Mouse (Mus musculus): ENCODE results near the gene Gng12. TPM values are rescaled to one million over a fixed set of nuclear protein-coding genes. Genes with fewer than 3 reads are reported as not detected.

Gene Gng12
- total and polyA plus RNA-seq, 2 experiments from 2014 or later = 43.3 to 60.1 TPM

DNA sequence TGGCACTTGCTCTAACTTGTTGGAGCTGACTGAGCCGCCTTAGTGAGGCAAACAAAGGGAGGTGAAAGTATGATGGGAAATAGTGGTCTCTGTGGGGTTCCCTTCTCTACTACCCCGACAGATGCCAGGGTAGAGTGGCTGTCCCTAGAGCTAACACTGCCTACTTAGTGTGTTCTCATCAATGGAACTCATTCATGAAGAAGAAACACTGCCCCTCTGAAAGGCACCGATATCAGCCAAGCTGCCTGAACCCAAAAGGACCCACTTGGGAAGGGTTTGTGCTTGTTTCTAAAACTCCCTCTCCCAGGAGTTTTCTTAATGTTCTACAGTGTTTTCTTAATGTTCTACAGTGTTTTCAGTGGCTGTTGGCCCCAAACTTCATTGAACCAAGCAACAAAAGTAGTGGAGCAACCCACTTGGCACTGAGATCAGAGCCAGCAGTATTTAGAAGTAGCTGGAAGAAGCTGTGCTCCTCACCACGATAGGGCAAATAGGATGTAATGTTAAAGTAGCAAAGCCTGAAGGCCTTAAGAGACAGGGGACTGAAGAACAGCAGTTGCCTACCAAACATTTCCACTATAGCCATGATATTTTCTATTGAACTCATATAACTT, 36.1 kb downstream of the Gng12 start:
- no peaks in the 10 kb centered on the region for H3K27me3 ChIP-seq (ENCODE audit: insufficient read depth, low read length)
- no peaks in the 10 kb centered on the region for H3K36me3 ChIP-seq (ENCODE audit: insufficient read depth, low read length)
- no peak overlapping the region for H3K4me3 ChIP-seq (ENCODE audit: low read depth, low read length)
- H3K9me3 ChIP-seq (ENCODE audit: low read length) = no peaks in the 10 kb centered on the region
- H3K4me2 ChIP-seq (ENCODE audit: low read depth, low read length, poor library complexity, severe bottlenecking) = no peak overlapping the region
- H3K27ac ChIP-seq (ENCODE audit: low read depth, low read length) = no peak overlapping the region
- ATAC-seq (ENCODE audit: low FRiP score) = peak; percentile 73; the same call in 1 of the 2 replicates
- peak; percentile 70 for DNase-seq (ENCODE audit: low spot score)
- TF ChIP-seq CTCF (IDR thresholded peaks at IDR 0.05) = no peak
- 69% methylated on average over 4 of the region's 4 CpGs for WGBS
- H3K4me1 ChIP-seq (ENCODE audit: insufficient read depth, low read length) = no peaks in the 10 kb centered on the region
- no peak overlapping the region for H3K9ac ChIP-seq (replicated peaks; ENCODE audit: low read length, poor library complexity, severe bottlenecking)

GRCm38 (mm10) chr6:66940656-66941235, 44.5 kb downstream of the Gng12 start:
- TF ChIP-seq CTCF (IDR thresholded peaks at IDR 0.05) = no peak

GRCm38 (mm10) chr6:66941792-66942191, 45.6 kb downstream of the Gng12 start:
- ATAC-seq (ENCODE audit: low FRiP score) = no peak
- no peaks in the 10 kb centered on the region for H3K4me1 ChIP-seq (ENCODE audit: insufficient read depth, low read length)
- WGBS = 50% methylated on average over 6 of the region's 6 CpGs

More at GRCm38 (mm10) chr6:66940656-66941235, 44.5 kb downstream of the Gng12 start:
- H3K27me3 ChIP-seq (ENCODE audit: insufficient read depth, low read length) = no peaks in the 10 kb centered on the region
- no peak overlapping the region for H3K4me2 ChIP-seq (ENCODE audit: low read depth, low read length, poor library complexity, severe bottlenecking)
- H3K4me1 ChIP-seq (ENCODE audit: insufficient read depth, low read length) = no peaks in the 10 kb centered on the region
- H3K9me3 ChIP-seq (ENCODE audit: low read length) = no peaks in the 10 kb centered on the region
- no peak overlapping the region for H3K9ac ChIP-seq (replicated peaks; ENCODE audit: low read length, poor library complexity, severe bottlenecking)
- H3K27ac ChIP-seq (ENCODE audit: low read depth, low read length) = no peak overlapping the region
- no peak overlapping the region for H3K4me3 ChIP-seq (ENCODE audit: low read depth, low read length)
- DNase-seq (ENCODE audit: low spot score) (no peak), ATAC-seq (ENCODE audit: low FRiP score) (no peak)
- 81% methylated on average over 7 of the region's 7 CpGs for WGBS
- H3K36me3 ChIP-seq (ENCODE audit: insufficient read depth, low read length) = no peaks in the 10 kb centered on the region

DNA sequence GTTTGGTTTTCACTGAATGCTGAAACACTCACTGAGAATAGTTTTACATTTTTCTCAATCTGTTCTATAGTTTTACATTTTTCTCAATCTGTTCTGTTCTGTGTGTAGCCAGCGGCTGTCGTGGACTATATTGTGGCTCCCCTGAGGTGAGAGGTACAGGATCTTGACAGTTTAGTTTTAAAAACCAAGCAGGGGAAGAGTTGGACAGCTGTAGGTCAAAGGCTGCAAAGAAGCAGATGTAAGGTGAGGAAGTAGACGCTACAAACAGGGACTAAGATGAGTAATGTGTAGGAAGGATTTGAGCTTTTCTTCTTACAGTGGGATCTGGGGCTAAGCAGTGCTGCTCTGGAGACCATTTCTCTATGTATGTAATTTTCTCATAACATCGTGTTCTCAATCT, 46.6 kb downstream of the Gng12 start:
- H3K4me1 ChIP-seq (ENCODE audit: insufficient read depth, low read length) = no peaks in the 10 kb centered on the region
- WGBS = 73% methylated on average over 4 of the region's 4 CpGs
- ATAC-seq (ENCODE audit: low FRiP score) = no peak
- no peak overlapping the region for H3K4me2 ChIP-seq (ENCODE audit: low read depth, low read length, poor library complexity, severe bottlenecking)
- no peak for DNase-seq (ENCODE audit: low spot score)
- no peaks in the 10 kb centered on the region for H3K27me3 ChIP-seq (ENCODE audit: insufficient read depth, low read length)
- H3K4me3 ChIP-seq (ENCODE audit: low read depth, low read length) = no peak overlapping the region
- no peaks in the 10 kb centered on the region for H3K9me3 ChIP-seq (ENCODE audit: low read length)
- H3K36me3 ChIP-seq (ENCODE audit: insufficient read depth, low read length) = no peaks in the 10 kb centered on the region
- TF ChIP-seq CTCF (IDR thresholded peaks at IDR 0.05) = no peak
- H3K27ac ChIP-seq (ENCODE audit: low read depth, low read length) = no peak overlapping the region
- H3K9ac ChIP-seq (replicated peaks; ENCODE audit: low read length, poor library complexity, severe bottlenecking) = no peak overlapping the region

More at GRCm38 (mm10) chr6:66941792-66942191, 45.6 kb downstream of the Gng12 start:
- TF ChIP-seq CTCF (IDR thresholded peaks at IDR 0.05) = no peak
- H3K36me3 ChIP-seq (ENCODE audit: insufficient read depth, low read length) = no peaks in the 10 kb centered on the region
- DNase-seq (ENCODE audit: low spot score) = no peak
- no peak overlapping the region for H3K9ac ChIP-seq (replicated peaks; ENCODE audit: low read length, poor library complexity, severe bottlenecking)
- no peak overlapping the region for H3K4me2 ChIP-seq (ENCODE audit: low read depth, low read length, poor library complexity, severe bottlenecking)
- H3K27me3 ChIP-seq (ENCODE audit: insufficient read depth, low read length) = no peaks in the 10 kb centered on the region
- no peaks in the 10 kb centered on the region for H3K9me3 ChIP-seq (ENCODE audit: low read length)
- no peak overlapping the region for H3K27ac ChIP-seq (ENCODE audit: low read depth, low read length)
- H3K4me3 ChIP-seq (ENCODE audit: low read depth, low read length) = no peak overlapping the region

- DNase-seq (ENCODE audit: low spot score) = no peak
- WGBS = 25% methylated on average over 6 of the region's 6 CpGs
Observed at GRCm38 (mm10) chr6:66943367-66944189, 47.4 kb downstream of the Gng12 start.

More at GRCm38 (mm10) chr6:66943367-66944189, 47.4 kb downstream of the Gng12 start:
- H3K9me3 ChIP-seq (ENCODE audit: low read length) = no peaks in the 10 kb centered on the region
- no peak for TF ChIP-seq CTCF (IDR thresholded peaks at IDR 0.05)
- no peaks in the 10 kb centered on the region for H3K4me1 ChIP-seq (ENCODE audit: insufficient read depth, low read length)
- H3K27ac ChIP-seq (ENCODE audit: low read depth, low read length) = no peak overlapping the region
- H3K9ac ChIP-seq (replicated peaks; ENCODE audit: low read length, poor library complexity, severe bottlenecking) = no peak overlapping the region
- H3K36me3 ChIP-seq (ENCODE audit: insufficient read depth, low read length) = no peaks in the 10 kb centered on the region
- H3K4me2 ChIP-seq (ENCODE audit: low read depth, low read length, poor library complexity, severe bottlenecking) = no peak overlapping the region
- no peak for ATAC-seq (ENCODE audit: low FRiP score)
- no peak overlapping the region for H3K4me3 ChIP-seq (ENCODE audit: low read depth, low read length)
- H3K27me3 ChIP-seq (ENCODE audit: insufficient read depth, low read length) = no peaks in the 10 kb centered on the region
